Mouse (Mus musculus) hindbrain, embryonic 16.5 days (tissue): ENCODE measurements around the gene Wfdc15a. TPM values are rescaled to one million over a fixed set of nuclear protein-coding genes. Genes with fewer than 3 reads are reported as not detected.

Source experiments
- ATAC-seq: fragments of 200-750 bp; cut with Nextera tagmentation; 2 replicates; pipeline ENCODE4 v1.8.0; 2017; ENCODE audit warnings: moderate TSS enrichment, moderate library complexity
- H3K27ac ChIP-seq: fragments of 300-500 bp; sonication (generic); 2 replicates; pipeline ENCODE4 v1.5.1; 2014; ENCODE audit warnings: low read depth, mild to moderate bottlenecking, control low read depth, low read length, moderate library complexity
- H3K27me3 ChIP-seq: fragments of 300-500 bp; sonication (generic); replicated peaks from 2 replicates; pipeline ENCODE4 v1.6.1; 2014; ENCODE audit warnings: low read length; ENCODE audit not compliant: control insufficient read depth, insufficient read depth
- H3K36me3 ChIP-seq: fragments of 300-500 bp; sonication (generic); 2 replicates; pipeline ENCODE4 v1.6.1; 2014; ENCODE audit warnings: mild to moderate bottlenecking, low read length, moderate library complexity, mixed read lengths; ENCODE audit not compliant: control insufficient read depth, insufficient read depth
- H3K4me1 ChIP-seq: fragments of 300-500 bp; sonication (generic); 2 replicates; pipeline ENCODE4 v1.6.1; 2014; ENCODE audit warnings: low read depth, low read length; ENCODE audit not compliant: control insufficient read depth, insufficient read depth
- H3K4me2 ChIP-seq: fragments of 300-500 bp; sonication (generic); 2 replicates; pipeline ENCODE4 v1.6.1; 2014; ENCODE audit warnings: mild to moderate bottlenecking, low read length, control low read depth, moderate library complexity
- H3K4me3 ChIP-seq: fragments of 300-500 bp; sonication (generic); 2 replicates; pipeline ENCODE4 v1.5.1; 2014; ENCODE audit warnings: mild to moderate bottlenecking, low read length, control low read depth, moderate library complexity
- H3K9ac ChIP-seq: fragments of 300-500 bp; sonication (generic); 2 replicates; pipeline ENCODE4 v1.6.1; 2014; ENCODE audit warnings: low read depth, mild to moderate bottlenecking, control low read depth, low read length, moderate library complexity
- H3K9me3 ChIP-seq: fragments of 300-500 bp; sonication (generic); 2 replicates; pipeline ENCODE4 v1.6.1; 2014; ENCODE audit warnings: mild to moderate bottlenecking, low read length, moderate library complexity; ENCODE audit not compliant: control insufficient read depth
- WGBS: fragments of 180-500 bp; shearing (Covaris S2); extraction: QIAGEN DNeasy Blood & Tissue Kit; methylation state at CpG from one replicate; pipeline ENCODE4 v1.1.7; 2014; 5-methylcytosine and 5-hydroxymethylcytosine counted together
- polyA plus RNA-seq: library from polyadenylated mRNA; unstranded; fragments of >200 nt; fragmentation: Nextera tagmentation; extraction: Ambion mirVana; gene quantifications from 2 replicates; pipeline ENCODE4 v1.2.1, GENCODE M21; 2015

Wfdc15a gene
- polyA plus RNA-seq = not detected in 2 replicates

DNA sequence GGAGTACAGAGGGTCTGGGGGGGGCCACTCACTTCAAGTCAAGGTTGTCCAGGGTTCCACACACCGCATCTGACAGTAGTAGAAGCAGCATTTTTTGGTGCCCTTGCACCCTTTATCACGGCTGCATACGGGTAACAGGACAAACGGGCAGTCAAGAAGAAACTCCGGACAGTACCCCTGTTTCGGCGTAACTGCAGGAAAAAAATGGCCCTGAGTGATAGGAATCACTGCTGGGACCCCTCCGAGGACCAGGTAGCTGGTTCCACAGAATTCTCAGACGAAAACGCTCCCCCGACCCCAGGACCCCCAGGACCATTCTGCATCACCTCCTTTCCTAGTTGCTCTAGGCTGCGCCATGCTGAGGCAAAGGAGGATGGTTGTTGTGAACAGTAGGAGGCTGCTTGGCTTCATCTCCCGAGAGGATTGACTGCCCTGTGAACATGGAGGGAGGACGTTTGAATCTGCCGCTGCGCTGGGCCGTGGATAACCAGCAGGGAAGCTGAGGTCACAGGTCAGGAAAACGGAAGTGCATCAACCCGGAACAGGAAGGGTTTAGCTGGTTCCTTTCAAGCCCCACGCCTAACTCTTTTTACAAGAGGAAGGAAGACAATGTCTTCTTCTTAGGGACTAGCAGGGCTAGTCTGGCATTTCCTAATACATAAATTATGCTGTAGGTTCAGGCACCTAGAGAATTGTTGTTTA is at the start of gene Wfdc15a:
Gene Wfdc15a, minus strand, starts transcription at position 505 of the 702 bp plus-strand sequence.
- 82% methylated on average over 20 of the region's 20 CpGs for WGBS
- no peaks in the 10 kb centered on the region for H3K4me1 ChIP-seq

DNA sequence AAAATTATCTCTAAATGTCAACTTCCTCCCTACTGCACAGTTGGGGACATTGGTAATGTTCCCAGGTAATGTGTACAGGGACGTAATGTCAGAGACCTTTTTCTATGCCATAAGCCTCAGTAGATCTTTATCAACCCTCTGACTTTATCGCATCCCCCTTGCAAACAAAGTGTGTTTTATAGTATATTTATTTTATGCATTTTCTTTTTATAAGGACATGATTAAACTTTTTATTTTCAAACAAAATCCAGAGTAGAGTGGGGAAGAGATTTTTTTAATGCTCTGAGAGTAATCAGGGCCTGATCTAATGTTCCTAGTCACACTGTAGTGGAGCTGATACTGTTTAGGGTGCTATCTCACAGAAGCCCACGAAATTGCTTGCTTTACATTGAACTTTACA is 38.4 kb upstream of the Wfdc15a start, which contains the start of gene Svs2:
Gene Svs2, minus strand, starts transcription at position 101 of the 400 bp plus-strand sequence.
- no peak for ATAC-seq
- Histone ChIP-seq H3K9me3 (0 out of 2 replicates have a peak, but pooled peaks cover 2% of the 10 kb centered on the region), H3K36me3 (no peaks in the 10 kb centered on the region), H3K27me3 (no peaks in the 10 kb centered on the region), H3K27ac (no peak within 1 kb of the TSS), H3K9ac (no peak within 1 kb of the TSS), H3K4me1 (no peaks in the 10 kb centered on the region), H3K4me2 (no peak within 1 kb of the TSS), H3K4me3 (no peak within 1 kb of the TSS)
- WGBS = 90% methylated on average over 3 of the region's 3 CpGs

More for the DNA sequence above, at the start of gene Wfdc15a:
- Histone ChIP-seq H3K36me3 (no peaks in the 10 kb centered on the region), H3K9ac (no peak within 1 kb of the TSS), H3K4me3 (no peak within 1 kb of the TSS), H3K9me3 (0 out of 2 replicates have a peak, but pooled peaks cover 2% of the 10 kb centered on the region), H3K27me3 (no peaks in the 10 kb centered on the region), H3K4me2 (no peak within 1 kb of the TSS), H3K27ac (no peak within 1 kb of the TSS)
- ATAC-seq = no peak

DNA sequence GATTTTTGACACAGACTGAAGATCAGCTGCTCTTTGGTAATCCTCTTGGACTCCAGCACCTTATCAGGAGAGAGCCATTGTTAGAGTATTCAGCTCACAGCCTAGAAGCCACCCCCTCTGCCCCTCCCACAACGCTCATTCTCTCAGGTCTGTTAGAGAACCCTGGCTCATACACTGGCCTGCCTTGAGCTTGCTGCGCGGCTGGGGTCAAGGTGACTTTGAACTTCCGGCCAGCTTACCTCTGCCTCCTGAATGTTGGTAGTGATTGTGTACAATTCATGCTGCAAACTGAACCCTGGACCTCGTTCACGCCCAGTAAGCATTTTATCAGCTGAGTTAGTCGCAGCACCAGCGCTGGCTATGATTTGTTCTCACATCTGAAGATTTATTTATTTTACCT is 32.7 kb upstream of the Wfdc15a start:
- no peaks in the 10 kb centered on the region for H3K9me3 ChIP-seq

DNA sequence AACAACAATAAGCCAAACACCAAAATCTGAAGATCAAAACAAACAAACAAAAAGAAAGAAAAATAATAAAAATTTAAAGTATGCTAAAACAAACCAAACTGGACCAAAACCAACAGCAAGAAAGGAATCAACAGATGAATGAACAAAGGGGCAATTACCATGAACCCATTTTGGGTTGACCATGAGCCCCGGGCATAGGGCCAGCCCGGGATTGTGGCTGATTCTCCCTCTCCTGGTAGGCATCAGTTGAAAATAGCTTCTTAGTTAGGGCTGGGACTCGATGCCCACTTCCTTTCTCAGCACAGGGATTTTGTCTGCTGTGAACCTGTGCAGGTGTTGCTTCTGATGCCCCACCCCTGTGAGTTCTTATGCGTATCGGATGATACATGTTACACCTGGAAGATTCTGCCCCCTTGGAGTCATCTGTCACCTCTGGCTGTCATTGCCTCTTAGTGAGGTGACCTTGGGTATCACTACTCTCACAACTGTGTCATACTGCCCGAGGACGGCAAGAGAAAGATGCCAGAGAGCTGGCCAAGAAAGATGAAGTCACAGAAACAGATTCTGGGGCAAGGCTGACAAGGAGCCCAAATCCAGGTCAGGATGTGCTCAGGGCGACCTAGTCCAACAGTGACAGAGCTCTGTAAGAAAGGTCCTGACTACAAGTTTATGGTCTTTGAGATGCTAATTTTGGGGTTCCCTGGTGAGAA is 28.6 kb upstream of the Wfdc15a start:
- Histone ChIP-seq H3K9ac (no peak overlapping the region), H3K27ac (no peak overlapping the region), H3K4me1 (no peaks in the 10 kb centered on the region), H3K4me3 (no peak overlapping the region), H3K9me3 (no peaks in the 10 kb centered on the region), H3K36me3 (no peaks in the 10 kb centered on the region), H3K4me2 (no peak overlapping the region), H3K27me3 (no peaks in the 10 kb centered on the region)
- no peak for ATAC-seq
- WGBS = 77% methylated on average over 8 of the region's 8 CpGs

More for the DNA sequence above, 32.7 kb upstream of the Wfdc15a start:
- H3K4me2 ChIP-seq = no peak overlapping the region
- no peaks in the 10 kb centered on the region for H3K27me3 ChIP-seq
- no peak overlapping the region for H3K27ac ChIP-seq
- ATAC-seq = no peak
- H3K36me3 ChIP-seq = no peaks in the 10 kb centered on the region
- no peak overlapping the region for H3K9ac ChIP-seq
- no peaks in the 10 kb centered on the region for H3K4me1 ChIP-seq
- 89% methylated on average over 8 of the region's 8 CpGs for WGBS
- no peak overlapping the region for H3K4me3 ChIP-seq

DNA sequence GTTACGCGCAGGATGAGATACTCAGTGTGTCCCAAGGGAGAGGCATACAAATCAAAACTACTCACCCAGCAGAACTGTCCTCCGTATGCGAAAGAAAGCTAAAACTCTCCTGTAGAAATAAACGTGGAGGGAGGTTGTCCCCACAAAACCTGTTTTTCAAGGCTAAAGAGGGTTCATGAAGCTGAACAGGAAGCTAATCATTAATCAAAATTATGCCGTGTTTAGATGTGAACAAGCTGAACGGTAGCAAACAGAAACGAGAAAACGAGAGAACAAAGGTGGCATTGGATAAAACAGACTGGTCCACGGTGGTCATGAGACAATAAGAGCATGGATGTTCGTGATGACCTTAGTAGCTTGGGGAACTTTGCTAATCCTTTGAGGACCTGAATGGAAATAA is 21.6 kb upstream of the Wfdc15a start, which contains the start of gene Wfdc15b:
Gene Wfdc15b, minus strand, starts transcription at position 139 of the 400 bp plus-strand sequence.
- Histone ChIP-seq H3K9ac (no peak within 1 kb of the TSS), H3K4me3 (no peak within 1 kb of the TSS), H3K4me2 (no peak within 1 kb of the TSS), H3K4me1 (no peaks in the 10 kb centered on the region), H3K36me3 (no peaks in the 10 kb centered on the region), H3K9me3 (no peaks in the 10 kb centered on the region), H3K27me3 (no peaks in the 10 kb centered on the region), H3K27ac (no peak within 1 kb of the TSS)
- 82% methylated on average over 11 of the region's 11 CpGs for WGBS
- no peak for ATAC-seq

DNA sequence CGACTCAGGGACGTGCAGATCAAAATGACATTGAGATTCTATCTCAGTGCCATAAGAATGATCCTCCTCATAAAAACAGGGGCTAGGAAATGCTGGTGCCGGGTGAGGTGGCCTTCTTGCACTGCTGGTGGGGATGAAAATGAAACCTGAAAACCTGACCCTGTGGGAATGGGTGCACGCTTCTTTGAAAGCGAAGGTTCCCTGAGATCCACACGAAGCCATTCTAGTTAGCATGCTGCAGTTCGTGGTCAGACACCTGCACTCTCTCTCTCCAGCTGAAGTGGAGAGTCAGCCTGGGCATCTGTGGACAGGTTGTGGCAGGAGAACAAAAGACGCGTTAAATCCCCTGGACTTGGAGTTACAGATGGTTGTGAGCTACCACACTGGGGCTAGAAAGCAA is 19.4 kb upstream of the Wfdc15a start:
- WGBS = 87% methylated on average over 9 of the region's 9 CpGs
- no peaks in the 10 kb centered on the region for H3K27me3 ChIP-seq
- no peak overlapping the region for H3K27ac ChIP-seq
- H3K4me1 ChIP-seq = no peaks in the 10 kb centered on the region
- H3K36me3 ChIP-seq = no peaks in the 10 kb centered on the region
- no peak overlapping the region for H3K9ac ChIP-seq
- ATAC-seq = no peak
- no peak overlapping the region for H3K4me2 ChIP-seq
- H3K9me3 ChIP-seq = no peaks in the 10 kb centered on the region
- no peak overlapping the region for H3K4me3 ChIP-seq

DNA sequence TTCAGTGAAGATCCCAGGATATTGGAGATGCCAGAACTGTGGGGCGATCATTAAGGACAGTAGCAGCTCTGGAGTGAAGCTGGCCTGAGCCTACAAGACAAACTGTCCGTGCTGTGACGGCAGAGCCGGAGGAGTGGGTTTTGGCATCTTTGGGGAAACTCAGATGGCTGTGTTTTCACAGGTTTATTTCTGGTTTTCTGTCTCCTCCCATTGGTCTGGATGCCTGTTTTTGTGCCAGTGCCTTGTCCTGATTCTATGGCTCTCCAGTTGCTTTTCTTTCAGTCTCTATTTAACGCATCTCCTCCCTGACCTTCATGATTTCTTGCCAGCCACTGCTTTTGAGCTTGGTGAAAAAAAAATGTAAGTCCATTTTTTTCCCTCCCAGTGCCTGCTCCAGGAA is 12.8 kb upstream of the Wfdc15a start:
- H3K27ac ChIP-seq = no peak overlapping the region
- 83% methylated on average over 5 of the region's 5 CpGs for WGBS
- no peak for ATAC-seq

DNA sequence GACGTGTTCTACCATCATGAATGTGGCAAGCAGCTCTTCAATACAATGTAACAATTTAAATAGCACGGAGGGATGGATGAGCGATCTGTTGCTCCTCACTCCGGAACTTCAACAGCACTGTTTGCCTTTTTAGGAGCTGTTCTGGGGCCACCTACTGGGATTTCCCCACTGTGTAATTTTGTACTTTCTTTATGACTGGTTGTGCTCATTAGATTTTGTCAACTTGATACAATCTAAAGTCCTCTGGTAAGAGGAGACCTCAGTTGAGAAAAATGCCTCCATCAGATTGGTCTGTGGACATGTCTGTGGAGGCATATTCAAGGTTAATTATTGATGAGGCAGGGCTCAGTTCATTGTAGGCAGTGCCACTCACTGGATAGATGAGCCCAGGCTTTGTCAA is 11.0 kb upstream of the Wfdc15a start:
- no peak overlapping the region for H3K4me3 ChIP-seq
- no peak overlapping the region for H3K4me2 ChIP-seq
- H3K4me1 ChIP-seq = no peaks in the 10 kb centered on the region
- ATAC-seq = no peak
- H3K27me3 ChIP-seq = no peaks in the 10 kb centered on the region
- H3K27ac ChIP-seq = no peak overlapping the region
- H3K36me3 ChIP-seq = no peaks in the 10 kb centered on the region
- H3K9ac ChIP-seq = no peak overlapping the region
- 82% methylated on average over 4 of the region's 4 CpGs for WGBS
- H3K9me3 ChIP-seq = no peaks in the 10 kb centered on the region

More for the DNA sequence above, 12.8 kb upstream of the Wfdc15a start:
- Histone ChIP-seq H3K9ac (no peak overlapping the region), H3K4me3 (no peak overlapping the region), H3K27me3 (no peaks in the 10 kb centered on the region), H3K9me3 (no peaks in the 10 kb centered on the region), H3K4me2 (no peak overlapping the region), H3K4me1 (no peaks in the 10 kb centered on the region), H3K36me3 (no peaks in the 10 kb centered on the region)

DNA sequence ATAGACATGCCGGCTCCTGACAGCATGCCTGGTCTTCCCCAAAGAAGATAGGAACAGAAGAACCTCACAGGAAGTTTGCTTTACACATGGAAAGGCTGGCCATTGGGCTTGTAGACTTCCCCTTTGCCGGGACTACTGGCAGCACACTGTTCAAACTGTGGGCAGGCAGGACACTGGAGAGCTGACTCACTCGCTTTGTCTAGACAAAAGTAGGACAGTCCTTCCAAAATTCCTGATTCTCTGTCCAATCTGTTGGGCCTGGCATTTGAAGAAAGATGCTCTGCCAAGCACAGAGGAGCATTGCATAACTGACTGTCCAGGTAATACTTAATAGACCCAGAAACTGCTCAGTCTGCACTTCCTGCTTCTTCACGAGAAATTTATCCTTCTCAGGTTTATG is 6.7 kb upstream of the Wfdc15a start:
- Histone ChIP-seq H3K9ac (no peak overlapping the region), H3K4me1 (no peaks in the 10 kb centered on the region), H3K9me3 (no peaks in the 10 kb centered on the region), H3K27me3 (no peaks in the 10 kb centered on the region), H3K4me2 (no peak overlapping the region), H3K27ac (no peak overlapping the region), H3K36me3 (no peaks in the 10 kb centered on the region), H3K4me3 (no peak overlapping the region)
- 82% methylated on average over 4 of the region's 4 CpGs for WGBS
- no peak for ATAC-seq
